Mouse (Mus musculus): ENCODE data around the gene H2-M10.1. TPM values are rescaled to one million over a fixed set of nuclear protein-coding genes. Genes with fewer than 3 reads are reported as not detected.
"Not testable (repeated sequence)": the region's sequence is repeated elsewhere in the genome, so short reads cannot be mapped to it uniquely, and the experiment has no call there.

Gene H2-M10.1
- polyA plus RNA-seq (2012; rRNA removed) = not detected in 2 replicates

DNA sequence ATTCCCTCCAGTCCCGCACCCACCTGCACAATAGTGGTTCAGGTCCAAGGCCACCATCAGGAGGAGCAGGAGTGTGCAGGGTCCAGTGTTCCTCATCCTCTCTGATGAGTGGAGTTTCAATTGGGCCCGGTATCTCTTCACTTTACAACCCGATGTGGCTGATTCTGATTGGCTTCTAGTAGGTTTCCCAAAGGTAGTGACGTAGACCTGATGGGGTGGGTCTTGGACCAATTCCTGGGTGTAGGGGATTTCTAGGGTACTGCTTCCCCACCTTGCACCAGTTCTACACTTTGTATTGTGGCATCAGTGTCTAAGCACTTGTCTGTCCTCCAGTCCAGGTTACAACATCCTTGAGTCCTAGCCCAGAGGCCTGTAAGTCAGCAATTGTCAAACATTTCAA, at the start of gene H2-M10.1:
Gene H2-M10.1, minus strand, starts transcription at position 101 of the 400 bp plus-strand sequence.
- Histone ChIP-seq H3K27ac (ENCODE audit: insufficient read depth, low read depth, low read length) (no peak within 1 kb of the TSS), H3K36me3 (ENCODE audit: control insufficient read depth, insufficient read depth, low read length) (no peaks in the 10 kb centered on the region), H3K4me3 (ENCODE audit: low read depth, low read length) (no peak within 1 kb of the TSS), H3K4me1 (ENCODE audit: control insufficient read depth, insufficient read depth, insufficient read length, low read length) (no peaks in the 10 kb centered on the region), H3K27me3 (ENCODE audit: control insufficient read depth, insufficient read depth, low read length) (no peaks in the 10 kb centered on the region)
- no peak for TF ChIP-seq CTCF (IDR thresholded peaks at IDR 0.05; ENCODE audit: extremely low read depth, insufficient read length, insufficient replicate concordance, low read depth, low read length)
- TF ChIP-seq POLR2A (IDR thresholded peaks at IDR 0.05; ENCODE audit: low read depth, low read length) = no peak
- WGBS = 83% methylated on average over 4 of the region's 4 CpGs

DNA sequence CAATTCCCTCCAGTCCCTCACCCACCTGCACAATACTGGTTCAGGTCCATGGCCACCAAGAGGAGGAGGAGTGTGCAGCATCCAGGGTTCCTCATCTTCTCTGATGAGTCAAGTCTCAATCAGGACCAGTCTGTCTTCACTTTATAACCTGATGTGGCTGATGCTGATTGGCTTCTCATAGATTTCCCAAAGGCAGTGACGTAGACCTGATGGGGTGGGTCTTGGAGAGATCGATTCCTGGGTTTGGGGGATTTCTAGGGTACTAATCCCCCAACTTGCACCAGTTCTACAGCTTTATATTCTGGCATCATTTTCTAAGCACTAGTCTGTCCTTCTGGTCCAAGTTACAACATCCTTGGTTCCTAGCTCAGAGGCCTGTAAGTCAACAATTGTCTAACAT, 42.4 kb upstream of the H2-M10.1 start, which contains the start of gene H2-M10.3:
Gene H2-M10.3, minus strand, starts transcription at position 101 of the 400 bp plus-strand sequence.
- H3K4me3 ChIP-seq (ENCODE audit: low read depth, low read length); H3K4me1 ChIP-seq (ENCODE audit: control insufficient read depth, insufficient read depth, insufficient read length, low read length); H3K36me3 ChIP-seq (ENCODE audit: control insufficient read depth, insufficient read depth, low read length); H3K27ac ChIP-seq (ENCODE audit: insufficient read depth, low read depth, low read length); H3K27me3 ChIP-seq (ENCODE audit: control insufficient read depth, insufficient read depth, low read length): not testable (repeated sequence)
- WGBS = 95% methylated on average over 2 of the region's 2 CpGs

DNA sequence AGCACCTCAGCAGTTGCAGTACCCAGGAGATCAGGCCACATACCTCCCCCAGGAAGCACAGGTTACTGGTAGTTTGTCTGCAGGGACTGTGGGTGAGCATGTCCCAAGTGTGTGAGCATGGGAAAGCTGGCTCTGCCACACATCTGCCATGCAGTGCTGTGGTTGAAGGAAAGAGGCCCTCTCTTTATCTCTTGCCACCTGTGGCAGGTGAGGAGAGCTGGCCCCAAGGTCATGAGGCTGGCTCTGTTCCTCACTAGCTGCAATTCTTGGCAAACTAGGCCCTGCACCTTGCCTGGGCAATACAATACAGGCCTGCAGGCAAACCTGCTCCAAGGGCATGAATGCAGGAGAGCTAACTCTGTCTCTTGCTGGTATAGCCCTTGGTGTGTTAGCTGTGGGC, 36.4 kb upstream of the H2-M10.1 start:
- H3K4me1 ChIP-seq (ENCODE audit: control insufficient read depth, insufficient read depth, insufficient read length, low read length); H3K27me3 ChIP-seq (ENCODE audit: control insufficient read depth, insufficient read depth, low read length); H3K4me3 ChIP-seq (ENCODE audit: low read depth, low read length); H3K27ac ChIP-seq (ENCODE audit: insufficient read depth, low read depth, low read length); H3K36me3 ChIP-seq (ENCODE audit: control insufficient read depth, insufficient read depth, low read length): not testable (repeated sequence)

DNA sequence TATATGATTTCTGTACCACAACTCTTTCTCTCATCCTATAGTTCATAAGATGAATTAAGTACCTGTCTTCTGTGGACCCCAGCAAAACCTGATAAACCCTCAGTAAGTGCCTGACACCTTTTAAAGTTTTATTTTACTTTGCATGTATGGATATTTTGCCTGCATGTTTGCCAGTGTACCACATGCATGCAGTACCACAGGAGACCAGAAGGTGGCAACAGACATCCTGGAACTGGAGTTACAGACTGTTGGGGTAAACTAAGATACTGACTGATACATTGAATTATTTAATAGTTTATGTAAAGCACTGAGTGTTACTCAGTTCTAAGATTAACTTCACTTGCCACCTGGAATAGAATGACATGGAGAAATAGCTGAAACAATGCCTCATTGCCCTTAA, 31.6 kb upstream of the H2-M10.1 start:
- not testable (repeated sequence) for H3K36me3 ChIP-seq (ENCODE audit: control insufficient read depth, insufficient read depth, low read length); H3K4me1 ChIP-seq (ENCODE audit: control insufficient read depth, insufficient read depth, insufficient read length, low read length); H3K4me3 ChIP-seq (ENCODE audit: low read depth, low read length); H3K27me3 ChIP-seq (ENCODE audit: control insufficient read depth, insufficient read depth, low read length); H3K27ac ChIP-seq (ENCODE audit: insufficient read depth, low read depth, low read length)

DNA sequence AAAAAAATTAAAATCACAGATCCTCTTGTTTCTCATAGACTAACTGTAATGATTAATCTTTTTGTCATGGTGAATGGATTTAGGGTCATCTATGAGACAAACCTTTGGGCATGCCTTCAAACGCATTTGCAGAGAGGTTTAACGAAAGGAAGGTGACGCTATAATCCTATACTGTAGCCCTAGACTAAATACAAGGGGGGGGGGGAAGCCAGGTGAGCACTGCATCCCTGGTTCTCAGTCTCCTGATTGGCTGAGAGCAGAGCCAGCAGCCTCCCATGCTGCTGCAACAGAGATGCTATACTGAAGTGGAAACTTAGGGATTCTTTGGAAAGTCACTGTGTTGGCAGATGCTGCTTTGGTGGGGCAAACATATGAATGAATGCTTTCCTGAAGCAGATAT, 29.8 kb upstream of the H2-M10.1 start:
- Histone ChIP-seq H3K4me3 (ENCODE audit: low read depth, low read length) (no peak overlapping the region), H3K36me3 (ENCODE audit: control insufficient read depth, insufficient read depth, low read length) (no peaks in the 10 kb centered on the region), H3K4me1 (ENCODE audit: control insufficient read depth, insufficient read depth, insufficient read length, low read length) (no peaks in the 10 kb centered on the region), H3K27ac (ENCODE audit: insufficient read depth, low read depth, low read length) (no peak overlapping the region), H3K27me3 (ENCODE audit: control insufficient read depth, insufficient read depth, low read length) (no peaks in the 10 kb centered on the region; the same call in 1 of the 2 replicates)
- TF ChIP-seq CTCF (IDR thresholded peaks at IDR 0.05; ENCODE audit: extremely low read depth, insufficient read length, insufficient replicate concordance, low read depth, low read length) (no peak), POLR2A (IDR thresholded peaks at IDR 0.05; ENCODE audit: low read depth, low read length) (no peak)
- 58% methylated on average over 3 of the region's 3 CpGs for WGBS

DNA sequence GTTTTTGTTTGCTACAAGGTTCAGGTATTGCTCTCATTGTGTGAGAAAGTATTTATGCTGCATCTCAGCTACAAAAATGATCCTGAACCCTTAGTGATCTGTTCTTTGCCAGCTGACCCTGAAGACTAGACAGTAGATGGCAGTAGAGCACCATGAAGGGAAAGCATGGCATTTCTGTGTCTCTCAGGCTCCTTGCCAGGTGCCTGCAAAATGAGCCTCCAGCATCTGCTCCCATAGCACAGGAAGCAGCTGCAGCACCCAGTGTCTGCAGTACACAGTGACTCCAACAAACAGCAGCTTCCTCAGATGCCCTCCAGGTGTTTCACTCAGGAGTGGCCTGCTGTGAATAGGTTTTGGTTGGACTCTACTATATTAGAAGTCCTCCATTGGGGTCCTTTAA, 29.4 kb upstream of the H2-M10.1 start:
- H3K4me1 ChIP-seq (ENCODE audit: control insufficient read depth, insufficient read depth, insufficient read length, low read length); H3K4me3 ChIP-seq (ENCODE audit: low read depth, low read length); H3K27ac ChIP-seq (ENCODE audit: insufficient read depth, low read depth, low read length); H3K27me3 ChIP-seq (ENCODE audit: control insufficient read depth, insufficient read depth, low read length); H3K36me3 ChIP-seq (ENCODE audit: control insufficient read depth, insufficient read depth, low read length): not testable (repeated sequence)
- TF ChIP-seq CTCF (IDR thresholded peaks at IDR 0.05; ENCODE audit: extremely low read depth, insufficient read length, insufficient replicate concordance, low read depth, low read length) = peak; percentile 25; the same call in 1 of the 2 replicates

DNA sequence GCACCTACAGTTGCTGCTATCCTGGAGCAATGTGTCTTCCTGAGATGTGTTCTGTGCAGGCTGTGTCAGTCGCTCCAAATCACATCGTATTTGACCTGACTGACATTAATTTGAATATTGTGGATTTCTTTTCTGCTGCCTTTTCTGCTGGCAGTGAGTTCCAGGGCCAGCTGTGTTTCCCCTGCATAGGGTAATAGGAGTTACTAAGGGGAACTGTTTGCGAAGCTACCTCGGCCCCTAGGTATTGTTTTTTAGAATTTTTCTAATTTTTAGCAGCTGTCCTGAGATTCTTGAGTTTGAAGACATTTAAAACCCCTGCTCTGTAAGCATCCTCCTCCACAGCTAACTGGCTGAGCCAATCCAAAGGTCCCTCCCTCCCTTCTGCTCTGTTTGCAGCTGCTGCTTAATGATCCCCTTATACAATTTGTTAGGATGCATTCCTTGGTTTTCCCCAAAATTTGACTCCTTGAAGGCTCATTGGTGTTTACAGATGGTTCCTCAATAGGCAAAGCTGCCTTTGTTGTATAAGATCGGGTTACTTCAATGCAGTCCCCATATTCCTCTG, 10.2 kb downstream of the H2-M10.1 start:
- H3K27me3 ChIP-seq (ENCODE audit: control insufficient read depth, insufficient read depth, low read length) = no peaks in the 10 kb centered on the region
- no peaks in the 10 kb centered on the region for H3K36me3 ChIP-seq (ENCODE audit: control insufficient read depth, insufficient read depth, low read length)
- H3K4me1 ChIP-seq (ENCODE audit: control insufficient read depth, insufficient read depth, insufficient read length, low read length) = no peaks in the 10 kb centered on the region; the same call in 1 of the 2 replicates
- H3K4me3 ChIP-seq (ENCODE audit: low read depth, low read length) = peak overlapping the region; percentile 71
- WGBS = 31% methylated on average over 5 of the region's 5 CpGs
- no peak for TF ChIP-seq POLR2A (IDR thresholded peaks at IDR 0.05; ENCODE audit: low read depth, low read length)
- no peak for TF ChIP-seq CTCF (IDR thresholded peaks at IDR 0.05; ENCODE audit: extremely low read depth, insufficient read length, insufficient replicate concordance, low read depth, low read length)
- no peak overlapping the region for H3K27ac ChIP-seq (ENCODE audit: insufficient read depth, low read depth, low read length)

DNA sequence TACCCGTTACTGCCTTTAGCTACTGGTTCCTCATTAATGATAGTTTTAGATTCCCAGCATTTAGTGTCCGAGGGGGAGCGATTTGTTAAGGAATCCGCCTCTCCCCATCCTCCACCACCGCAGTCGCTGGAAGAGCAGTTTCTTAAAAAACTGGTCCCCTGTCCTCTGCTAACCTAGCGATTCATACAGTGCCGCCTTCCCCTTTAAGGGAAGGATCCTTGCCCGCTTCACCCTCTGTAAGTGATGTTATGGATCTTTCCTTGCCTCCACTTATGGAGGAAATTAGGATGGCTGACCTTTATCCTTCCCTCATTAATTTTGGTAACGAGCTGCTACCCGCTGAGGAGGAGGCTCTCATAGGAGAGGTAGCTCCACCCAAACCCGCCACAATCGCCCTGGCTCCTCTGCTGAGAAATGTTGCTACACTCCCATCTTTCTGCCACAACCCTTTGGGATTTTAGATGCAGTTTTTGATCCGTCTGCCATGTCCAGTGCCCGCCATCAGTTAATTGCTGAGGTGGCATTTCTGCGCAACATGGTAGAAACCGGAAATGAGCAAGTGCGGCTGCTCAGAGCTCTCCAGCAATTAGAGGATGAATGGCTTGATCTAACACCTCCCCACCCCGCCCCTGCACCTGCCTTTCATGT, 10.8 kb downstream of the H2-M10.1 start:
- 0 out of 2 replicates have a peak overlapping the region, but pooled peaks have one; percentile 21 for H3K27ac ChIP-seq (ENCODE audit: insufficient read depth, low read depth, low read length)
- H3K4me1 ChIP-seq (ENCODE audit: control insufficient read depth, insufficient read depth, insufficient read length, low read length) = no peaks in the 10 kb centered on the region; the same call in 1 of the 2 replicates
- H3K36me3 ChIP-seq (ENCODE audit: control insufficient read depth, insufficient read depth, low read length) = no peaks in the 10 kb centered on the region
- no peak for TF ChIP-seq POLR2A (IDR thresholded peaks at IDR 0.05; ENCODE audit: low read depth, low read length)
- no peak for TF ChIP-seq CTCF (IDR thresholded peaks at IDR 0.05; ENCODE audit: extremely low read depth, insufficient read length, insufficient replicate concordance, low read depth, low read length)
- WGBS = under 1% methylated on average over 19 of the region's 19 CpGs
- H3K4me3 ChIP-seq (ENCODE audit: low read depth, low read length) = peak overlapping the region; percentile 71
- no peaks in the 10 kb centered on the region for H3K27me3 ChIP-seq (ENCODE audit: control insufficient read depth, insufficient read depth, low read length)
